Mouse (Mus musculus) E14TG2a.4 (cell line): ENCODE measurements around the gene Creb3l2.

ENCODE experiments used
- CTCF ChIP-seq: conservative IDR thresholded peaks from 2 replicates; pipeline ENCODE4 v1.5.1; 2014; ENCODE audit warnings: low read length
- NANOG ChIP-seq: IDR thresholded peaks from 2 replicates; pipeline ENCODE4 v1.6.1; 2014; ENCODE audit warnings: borderline replicate concordance, low read length, mixed read lengths

DNA sequence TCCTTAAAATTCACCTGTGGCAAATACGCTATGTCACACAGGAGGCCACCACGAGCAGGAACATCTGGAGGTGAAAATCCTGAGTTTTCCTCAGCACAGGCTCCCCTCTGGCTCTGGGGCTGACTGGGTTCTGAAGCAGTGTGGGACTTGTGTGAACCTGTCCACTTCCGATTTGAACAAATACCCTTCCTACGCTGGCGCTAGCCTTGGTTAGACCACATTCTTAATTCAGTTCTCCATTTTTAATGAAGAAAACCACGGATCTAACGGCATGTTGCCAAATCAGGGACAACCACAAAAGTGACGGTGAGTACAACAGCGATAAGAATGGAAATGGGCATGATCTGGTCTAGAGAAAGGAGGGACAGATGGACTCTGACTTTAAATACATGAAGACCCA lies 157.1 kb downstream of the Creb3l2 start:
- TF ChIP-seq CTCF (no peak), NANOG (no peak)
